Mouse (Mus musculus) limb, embryonic 14.5 days (tissue): ENCODE data around the gene Oser1. TPM values are rescaled to one million over a fixed set of nuclear protein-coding genes. Genes with fewer than 3 reads are reported as not detected.
A peak's percentile ranks its signal among the peaks of the same experiment; 100 is the strongest.

Experiments used
- ATAC-seq: fragments of 200-750 bp; cut with Nextera tagmentation; 2 replicates; pipeline ENCODE4 v1.8.0; 2017; ENCODE audit warnings: low read depth, moderate number of reproducible peaks, moderate TSS enrichment; ENCODE audit not compliant: low FRiP score
- DNase-seq: peaks from one replicate; pipeline ENCODE4 v3.0.0-alpha.2; 2015; ENCODE audit warnings: low spot score
- H3K27ac ChIP-seq: fragments of 300-500 bp; sonication (generic); replicated peaks from 2 replicates; pipeline ENCODE4 v1.5.1; 2014; ENCODE audit warnings: low read depth, mild to moderate bottlenecking, low read length, moderate library complexity, mixed read lengths
- H3K27me3 ChIP-seq: fragments of 300-500 bp; sonication (generic); 2 replicates; pipeline ENCODE4 v1.6.1; 2014; ENCODE audit warnings: low read length, mixed read lengths; ENCODE audit not compliant: control insufficient read depth, insufficient read depth
- H3K36me3 ChIP-seq: fragments of 300-500 bp; sonication (generic); 2 replicates; pipeline ENCODE4 v1.6.1; 2014; ENCODE audit warnings: mild to moderate bottlenecking, low read length, moderate library complexity, mixed read lengths; ENCODE audit not compliant: control insufficient read depth, insufficient read depth
- H3K4me1 ChIP-seq: fragments of 300-500 bp; sonication (generic); 2 replicates; pipeline ENCODE4 v1.6.1; 2014; ENCODE audit warnings: antibody characterized with exemption, low read length, mixed read lengths; ENCODE audit not compliant: control insufficient read depth, insufficient read depth
- H3K4me2 ChIP-seq: fragments of 300-500 bp; sonication (generic); replicated peaks from 2 replicates; pipeline ENCODE4 v1.6.1; 2014; ENCODE audit warnings: low read depth, mild to moderate bottlenecking, low read length, moderate library complexity; ENCODE audit not compliant: severe bottlenecking
- H3K4me3 ChIP-seq: fragments of 300-500 bp; sonication (generic); replicated peaks from 2 replicates; pipeline ENCODE4 v1.5.1; 2014; ENCODE audit warnings: low read length
- H3K9ac ChIP-seq: fragments of 300-500 bp; sonication (generic); 2 replicates; pipeline ENCODE4 v1.6.1; 2014; ENCODE audit warnings: mild to moderate bottlenecking, low read depth, low read length, moderate library complexity; ENCODE audit not compliant: severe bottlenecking
- H3K9me3 ChIP-seq: fragments of 300-500 bp; sonication (generic); 2 replicates; pipeline ENCODE4 v1.6.1; 2016; ENCODE audit warnings: low read length; ENCODE audit not compliant: control insufficient read depth
- POLR2A ChIP-seq: fragments of 200-500 bp; IDR thresholded peaks from 2 replicates; pipeline ENCODE4 v1.8.0; 2012; ENCODE audit warnings: inconsistent platforms, mild to moderate bottlenecking, moderate library complexity, borderline replicate concordance; ENCODE audit not compliant: insufficient read depth, insufficient read length; ENCODE audit errors: extremely low read depth
- WGBS: fragments of 180-500 bp; shearing (Covaris S2); extraction: QIAGEN DNeasy Blood & Tissue Kit; methylation state at CpG from one replicate; pipeline ENCODE4 v1.1.7; 2014; 5-methylcytosine and 5-hydroxymethylcytosine counted together
- polyA plus RNA-seq, 2 experiments: library from polyadenylated mRNA; depleted of rRNA in 1 of 2; stranded (reverse) in 1 of 2; unstranded in 1 of 2; fragments of >200 nt; fragmentation: Nextera tagmentation in 1 of 2; extraction: Ambion mirVana in 1 of 2; gene quantifications; 2 replicates each; pipeline versions ENCODE4 v1.2.1 to v1.2.3; 2012 to 2014

The Oser1 gene
- polyA plus RNA-seq, 2 experiments = 33.8 to 85.8 TPM

DNA sequence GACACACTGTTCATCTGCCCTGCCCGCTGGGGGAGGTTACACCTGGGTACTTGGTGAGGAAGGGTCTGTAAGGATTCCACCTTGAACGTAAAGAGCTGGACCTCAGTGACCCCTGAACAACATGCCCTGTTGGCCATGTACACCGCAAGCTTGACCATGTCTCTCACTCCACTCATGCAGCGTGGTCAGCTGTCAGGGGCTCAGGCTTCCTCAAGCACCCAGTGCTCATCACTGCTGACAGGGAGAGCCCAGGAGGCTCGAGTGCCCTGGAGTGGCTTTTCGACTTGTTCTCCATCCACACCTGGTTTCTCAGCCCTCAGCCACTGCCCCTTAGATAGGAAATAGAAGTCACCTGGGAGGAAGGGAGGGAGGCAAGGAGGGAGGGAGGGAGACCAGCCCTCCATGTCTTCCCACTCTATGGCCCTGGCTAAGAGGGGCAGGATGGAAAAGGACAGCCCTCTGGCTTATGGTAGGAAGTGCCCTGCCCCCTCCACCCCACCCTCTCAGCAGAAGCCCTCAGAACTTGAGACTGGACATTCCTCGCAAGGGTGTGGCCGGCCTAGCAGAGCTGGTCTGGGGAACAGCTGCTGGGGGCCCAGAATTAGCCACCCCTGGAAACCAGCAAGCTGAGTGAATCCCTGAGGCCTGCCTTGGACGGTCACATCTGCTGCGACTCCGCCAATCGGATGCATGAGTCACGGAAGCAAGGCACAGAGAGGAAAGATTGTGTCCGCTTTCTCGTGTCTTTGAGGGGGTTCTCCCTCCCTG, 37.9 kb downstream of the Oser1 start:
- H3K4me1 ChIP-seq = no peaks in the 10 kb centered on the region
- H3K36me3 ChIP-seq = no peaks in the 10 kb centered on the region
- no peak overlapping the region for H3K4me2 ChIP-seq
- H3K27ac ChIP-seq = no peak overlapping the region
- DNase-seq (peak; percentile 45), ATAC-seq (peak; percentile 84)
- H3K4me3 ChIP-seq = no peak overlapping the region
- H3K9me3 ChIP-seq = no peaks in the 10 kb centered on the region
- no peaks in the 10 kb centered on the region for H3K27me3 ChIP-seq
- no peak overlapping the region for H3K9ac ChIP-seq
- 63% methylated on average over 15 of the region's 15 CpGs for WGBS
- no peak for TF ChIP-seq POLR2A

GRCm38 (mm10) chr2:163385126-163385525, 39.4 kb downstream of the Oser1 start:
- no peak for ATAC-seq
- Histone ChIP-seq H3K36me3 (no peaks in the 10 kb centered on the region), H3K4me2 (no peak overlapping the region), H3K27ac (no peak overlapping the region), H3K4me3 (no peak overlapping the region), H3K9me3 (no peaks in the 10 kb centered on the region), H3K4me1 (no peaks in the 10 kb centered on the region), H3K27me3 (no peaks in the 10 kb centered on the region), H3K9ac (no peak overlapping the region)
- 83% methylated on average over 6 of the region's 6 CpGs for WGBS
- no peak for DNase-seq
- no peak for TF ChIP-seq POLR2A

GRCm38 (mm10) chr2:163381246-163381645, 43.3 kb downstream of the Oser1 start:
- no peak for TF ChIP-seq POLR2A

DNA sequence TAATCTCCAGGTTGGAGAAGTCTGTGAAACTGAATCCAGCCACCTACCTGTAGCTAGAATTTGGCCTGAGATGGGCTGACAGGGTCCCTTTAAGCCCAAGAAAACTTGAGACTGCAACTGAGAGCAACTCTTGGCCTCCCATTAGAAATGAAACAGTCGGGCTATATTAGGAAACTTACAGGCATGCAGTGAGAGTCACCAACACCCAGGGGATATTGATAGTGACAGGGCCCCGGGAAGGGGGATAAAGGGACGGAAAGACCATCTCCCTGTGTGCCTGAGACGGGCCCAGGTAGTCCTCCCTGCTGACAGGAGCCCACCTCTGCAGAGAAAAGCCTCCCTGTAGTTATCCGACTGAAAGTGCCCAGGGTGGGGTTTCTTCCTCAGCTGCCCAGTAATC, 45.1 kb downstream of the Oser1 start:
- no peak overlapping the region for H3K9ac ChIP-seq
- H3K9me3 ChIP-seq = no peaks in the 10 kb centered on the region
- H3K27me3 ChIP-seq = peaks cover 25% of the 10 kb centered on the region
- no peaks in the 10 kb centered on the region for H3K4me1 ChIP-seq
- ATAC-seq (no peak), DNase-seq (no peak)
- no peak overlapping the region for H3K27ac ChIP-seq
- WGBS = 80% methylated on average over 5 of the region's 5 CpGs
- no peaks in the 10 kb centered on the region for H3K36me3 ChIP-seq
- TF ChIP-seq POLR2A = no peak
- no peak overlapping the region for H3K4me3 ChIP-seq
- H3K4me2 ChIP-seq = no peak overlapping the region

More at GRCm38 (mm10) chr2:163381246-163381645, 43.3 kb downstream of the Oser1 start:
- Histone ChIP-seq H3K4me2 (no peak overlapping the region), H3K9me3 (no peaks in the 10 kb centered on the region), H3K27ac (no peak overlapping the region), H3K9ac (no peak overlapping the region), H3K4me3 (no peak overlapping the region), H3K36me3 (no peaks in the 10 kb centered on the region), H3K27me3 (peaks cover 6% of the 10 kb centered on the region), H3K4me1 (no peaks in the 10 kb centered on the region)
- DNase-seq (no peak), ATAC-seq (no peak)
- 86% methylated on average over 8 of the region's 8 CpGs for WGBS

DNA sequence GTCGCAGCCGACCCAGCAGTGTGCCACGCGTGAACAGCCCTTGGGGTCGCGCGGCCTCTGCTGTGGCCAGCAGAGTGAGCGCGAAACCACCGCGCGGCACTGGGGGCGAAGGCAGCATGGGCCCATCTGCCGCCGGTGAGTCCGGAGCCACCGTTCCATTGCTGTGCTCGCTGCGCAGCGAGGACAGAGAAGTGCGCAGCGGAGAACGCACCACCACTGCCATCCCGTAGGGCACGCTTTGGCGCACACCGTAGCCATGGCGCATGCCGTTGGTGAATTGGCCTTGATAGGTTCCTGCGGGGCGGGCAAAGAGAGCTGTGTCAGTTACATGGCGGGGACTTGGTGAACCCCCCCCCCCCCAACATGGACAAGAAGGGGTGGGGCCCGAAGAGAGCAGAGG, 48.4 kb downstream of the Oser1 start:
- 36% methylated on average over 33 of the region's 33 CpGs for WGBS
- Histone ChIP-seq H3K4me2 (no peak overlapping the region), H3K9ac (no peak overlapping the region), H3K27me3 (peaks cover 25% of the 10 kb centered on the region), H3K4me1 (no peaks in the 10 kb centered on the region), H3K9me3 (no peaks in the 10 kb centered on the region), H3K27ac (no peak overlapping the region), H3K4me3 (no peak overlapping the region), H3K36me3 (no peaks in the 10 kb centered on the region)
- TF ChIP-seq POLR2A = no peak
- no peak for ATAC-seq
- no peak for DNase-seq

GRCm38 (mm10) chr2:163375468-163375867, 49.0 kb downstream of the Oser1 start:
- DNase-seq = no peak
- Histone ChIP-seq H3K9me3 (no peaks in the 10 kb centered on the region), H3K36me3 (no peaks in the 10 kb centered on the region), H3K4me3 (no peak overlapping the region), H3K27ac (no peak overlapping the region), H3K27me3 (peaks cover 25% of the 10 kb centered on the region), H3K9ac (no peak overlapping the region), H3K4me1 (no peaks in the 10 kb centered on the region), H3K4me2 (no peak overlapping the region)
- no peak for ATAC-seq
- no peak for TF ChIP-seq POLR2A
- 38% methylated on average over 28 of the region's 35 CpGs for WGBS
